Mouse (Mus musculus): ENCODE data around the gene Vangl1.
"Not testable (repeated sequence)": the region's sequence is repeated elsewhere in the genome, so short reads cannot be mapped to it uniquely, and the experiment has no call there.

The Vangl1 gene

DNA sequence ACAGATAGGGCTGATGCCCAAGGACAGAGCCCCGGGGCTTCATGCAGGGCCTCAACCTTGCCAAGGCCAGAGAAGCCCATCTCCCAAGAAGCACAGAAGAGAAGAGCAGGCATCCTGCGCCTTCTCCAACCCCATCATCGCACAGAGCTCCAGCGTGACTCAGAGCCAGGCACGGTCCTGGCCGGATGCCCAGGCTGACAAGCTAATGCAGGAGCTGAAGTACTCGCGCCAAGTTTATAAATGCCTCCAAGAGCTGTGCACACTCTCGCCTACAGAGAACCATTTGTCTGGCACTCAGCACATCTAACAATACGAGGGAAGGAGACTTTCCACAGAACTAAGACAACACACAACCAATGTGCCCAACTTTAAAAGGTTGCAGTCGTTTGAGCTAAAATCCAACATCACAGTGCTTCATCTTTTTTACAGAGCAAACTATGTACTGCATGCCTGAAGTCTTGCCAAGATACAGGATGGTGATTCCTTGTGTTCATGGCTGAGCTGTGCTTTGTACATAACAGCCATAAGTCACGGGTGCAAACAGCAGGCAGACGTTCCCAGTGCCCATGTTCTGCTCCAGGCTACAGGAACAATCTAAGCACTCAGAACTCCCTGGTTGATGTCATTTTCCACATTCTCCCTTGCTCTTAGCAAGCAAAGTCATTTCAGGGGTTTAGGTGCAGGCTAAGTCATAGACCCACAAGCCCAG is 35.1 kb downstream of the Vangl1 start:
- no peak for DNase-seq (ENCODE audit: low read depth)

DNA sequence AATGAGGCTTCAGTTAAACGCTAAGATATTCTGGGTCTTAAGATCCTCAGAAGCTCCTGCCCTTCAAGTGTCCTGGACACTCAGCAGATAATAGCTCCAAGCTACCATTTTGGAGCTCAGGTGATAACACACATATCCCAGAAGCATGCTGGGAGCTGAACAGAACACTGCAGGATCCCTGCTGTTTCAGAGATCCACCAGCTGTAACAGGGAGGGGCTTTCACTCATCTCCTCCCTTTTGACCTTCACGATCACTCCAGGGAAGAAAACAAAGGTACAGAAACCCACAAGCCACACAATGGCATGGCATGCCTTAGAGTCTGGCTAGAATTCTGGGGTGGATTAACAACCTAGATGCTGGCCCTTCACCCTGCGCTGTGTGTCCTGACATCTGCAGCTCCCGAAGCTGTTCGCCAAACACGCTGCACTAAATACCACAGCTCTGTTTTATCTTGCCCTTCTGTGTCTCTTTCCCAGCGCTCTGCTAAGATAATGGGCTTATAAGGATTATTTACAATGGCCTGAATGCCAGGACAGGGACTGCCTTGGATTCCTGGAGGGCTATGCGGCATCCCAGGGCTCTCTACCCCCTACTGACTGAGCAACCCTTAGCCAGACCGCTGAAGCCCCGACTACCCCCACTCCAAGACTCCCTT is 36.8 kb downstream of the Vangl1 start:
- no peak for DNase-seq (ENCODE audit: low read depth)

DNA sequence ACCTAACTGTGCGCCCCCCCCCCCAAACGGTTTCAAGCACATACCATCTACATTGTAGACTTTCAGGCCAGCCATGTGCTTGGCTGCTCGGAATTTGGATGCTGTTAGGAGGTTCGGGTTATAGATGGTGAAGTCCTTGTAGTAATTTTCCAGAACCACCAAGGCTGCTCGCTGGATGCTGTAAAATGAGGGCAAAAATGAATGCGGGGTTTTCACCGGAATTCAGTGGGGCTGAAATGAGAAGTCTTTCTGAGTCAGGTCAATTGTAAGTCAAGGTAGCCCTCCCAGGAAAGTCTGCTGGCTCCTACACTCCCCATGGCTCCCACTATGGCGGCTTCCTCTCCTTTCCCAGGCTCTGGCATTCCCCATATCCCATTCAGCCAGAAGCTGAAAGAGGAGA is 37.7 kb downstream of the Vangl1 start:
- no peak for DNase-seq (ENCODE audit: low read depth)

DNA sequence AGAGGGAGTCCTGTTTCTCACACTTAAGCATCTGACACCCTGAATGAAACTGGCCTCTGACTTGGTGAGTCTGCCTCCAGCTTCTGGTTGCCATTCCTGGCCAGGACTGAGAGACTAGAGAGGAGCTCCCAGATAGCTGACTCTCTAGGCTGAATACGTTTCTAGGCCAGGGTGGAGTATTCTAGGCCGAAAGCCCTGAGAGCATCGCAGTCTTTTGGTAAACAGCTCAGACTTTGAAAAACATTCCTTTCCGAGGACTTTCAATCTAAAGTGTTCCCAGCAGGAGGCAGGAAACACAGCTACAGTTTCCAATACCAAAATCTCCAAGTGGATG is 38.2 kb downstream of the Vangl1 start:
- no peak for DNase-seq (ENCODE audit: low read depth)

DNA sequence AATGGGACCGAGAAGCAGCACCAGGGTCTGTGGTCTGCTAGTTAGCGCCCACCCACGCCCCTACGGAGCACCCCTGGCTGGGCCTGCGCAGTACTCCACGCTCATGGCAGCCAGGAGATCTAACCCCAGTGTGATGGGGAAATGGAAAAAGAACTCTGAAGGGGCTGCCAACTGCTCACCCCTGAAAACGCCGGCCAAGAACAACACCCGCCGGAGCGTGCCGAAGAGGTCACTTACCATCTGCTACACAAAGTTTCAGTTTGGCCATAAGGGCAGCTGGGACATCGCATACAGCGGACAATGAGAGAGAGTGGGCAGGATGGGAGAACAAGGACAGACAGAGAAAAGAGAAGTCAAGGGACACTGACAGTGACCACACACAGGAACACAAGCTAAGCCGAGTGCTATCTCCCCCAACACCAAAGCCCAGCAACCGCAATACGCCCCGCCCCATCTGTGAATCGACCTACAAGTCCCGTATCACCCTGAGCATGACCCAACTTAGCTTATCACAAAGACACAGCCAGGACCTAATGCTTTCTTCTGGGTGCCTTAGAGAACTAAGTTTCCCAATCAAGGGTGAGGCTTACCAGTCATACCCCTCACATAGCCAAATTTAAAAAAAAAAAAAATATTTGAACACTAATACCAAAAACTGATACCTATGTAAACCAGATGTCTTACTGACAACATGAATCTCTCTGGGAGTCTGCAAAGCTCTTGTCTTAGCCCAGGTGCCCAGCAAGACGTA is 38.8 kb downstream of the Vangl1 start:
- no peak for DNase-seq (ENCODE audit: low read depth)

DNA sequence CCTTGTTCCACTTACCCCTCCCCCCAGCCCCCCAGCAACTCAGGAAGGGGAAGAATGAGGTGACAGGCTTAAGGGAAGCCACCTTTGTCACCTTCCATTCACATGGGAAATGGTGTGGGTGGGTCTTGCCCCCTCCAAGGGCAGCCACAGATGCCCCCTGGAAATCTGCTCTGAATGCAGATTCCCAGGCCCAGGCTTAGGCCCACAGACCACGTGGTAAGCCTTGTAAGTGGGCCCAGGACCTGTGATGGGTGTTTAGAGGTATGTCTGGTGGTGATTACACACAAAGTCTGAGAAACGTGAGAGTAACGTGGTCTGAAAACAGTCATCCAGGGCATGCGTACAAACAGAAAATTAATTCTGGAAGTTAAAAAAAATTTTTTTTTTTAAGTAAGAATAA is 39.6 kb downstream of the Vangl1 start:
- no peak for DNase-seq (ENCODE audit: low read depth)

DNA sequence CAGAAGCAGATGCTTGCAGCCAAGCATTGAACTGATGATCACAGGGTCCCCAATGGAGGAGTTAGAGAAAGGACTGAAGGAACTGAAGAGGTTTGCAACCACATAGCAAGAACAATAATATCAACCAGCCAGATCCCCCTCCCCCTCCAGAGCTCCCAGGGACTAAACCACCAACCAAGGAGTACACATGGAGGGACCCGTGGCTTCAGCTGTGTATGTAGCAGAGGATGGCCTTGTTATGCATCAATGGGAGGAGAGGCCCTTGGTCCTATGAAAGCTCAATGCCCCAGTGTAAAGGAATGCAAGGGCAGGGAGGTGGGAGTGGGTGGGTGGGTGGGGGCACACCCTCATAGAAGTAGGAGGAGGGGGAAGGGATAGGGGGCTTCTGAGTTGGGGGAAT is 40.6 kb downstream of the Vangl1 start:
- not testable (repeated sequence) for DNase-seq (ENCODE audit: low read depth)

DNA sequence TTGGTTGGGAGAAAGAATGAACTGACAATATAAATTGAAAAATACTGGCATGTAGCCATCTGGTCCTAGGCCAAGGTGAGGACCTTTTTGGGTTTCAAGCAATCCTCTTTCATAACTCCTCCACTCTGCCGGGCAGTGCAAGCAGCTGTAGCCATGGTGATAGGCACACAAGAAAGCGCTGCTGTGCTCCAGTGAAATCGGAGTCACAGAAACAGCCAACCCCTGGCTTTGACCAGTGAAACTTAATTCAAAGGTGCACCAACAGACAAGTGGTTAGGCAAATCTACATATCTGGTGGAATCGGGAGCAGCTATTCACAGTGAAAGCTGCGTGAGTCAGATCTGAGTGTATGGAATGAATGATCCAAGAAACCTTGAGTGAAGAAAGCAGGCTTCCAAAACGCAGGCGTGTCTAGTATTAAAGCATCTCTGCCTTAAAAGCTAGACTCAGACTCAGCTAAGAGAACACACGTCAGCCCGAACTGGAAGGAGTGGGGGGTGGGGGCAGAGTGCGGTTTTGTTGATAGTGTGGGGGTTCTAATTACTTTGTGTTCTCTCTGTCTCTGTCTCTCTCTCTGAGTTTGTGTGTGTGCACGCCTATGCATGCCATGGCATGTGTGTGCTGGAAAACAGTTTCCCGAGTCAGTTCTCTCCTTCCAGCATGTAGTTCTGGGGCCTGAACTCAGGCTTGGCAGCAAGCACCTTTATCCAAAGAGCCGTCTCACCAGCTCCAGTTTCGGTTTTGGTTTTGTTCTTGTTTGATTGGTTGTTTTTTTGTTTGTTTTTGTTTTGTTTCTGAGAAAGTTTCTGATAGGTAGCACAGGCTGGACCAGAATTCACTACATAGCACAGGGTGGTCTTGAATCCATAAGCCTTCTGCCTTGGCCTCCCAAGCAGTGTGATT is 44.8 kb downstream of the Vangl1 start:
- DNase-seq (ENCODE audit: low read depth) = no peak

DNA sequence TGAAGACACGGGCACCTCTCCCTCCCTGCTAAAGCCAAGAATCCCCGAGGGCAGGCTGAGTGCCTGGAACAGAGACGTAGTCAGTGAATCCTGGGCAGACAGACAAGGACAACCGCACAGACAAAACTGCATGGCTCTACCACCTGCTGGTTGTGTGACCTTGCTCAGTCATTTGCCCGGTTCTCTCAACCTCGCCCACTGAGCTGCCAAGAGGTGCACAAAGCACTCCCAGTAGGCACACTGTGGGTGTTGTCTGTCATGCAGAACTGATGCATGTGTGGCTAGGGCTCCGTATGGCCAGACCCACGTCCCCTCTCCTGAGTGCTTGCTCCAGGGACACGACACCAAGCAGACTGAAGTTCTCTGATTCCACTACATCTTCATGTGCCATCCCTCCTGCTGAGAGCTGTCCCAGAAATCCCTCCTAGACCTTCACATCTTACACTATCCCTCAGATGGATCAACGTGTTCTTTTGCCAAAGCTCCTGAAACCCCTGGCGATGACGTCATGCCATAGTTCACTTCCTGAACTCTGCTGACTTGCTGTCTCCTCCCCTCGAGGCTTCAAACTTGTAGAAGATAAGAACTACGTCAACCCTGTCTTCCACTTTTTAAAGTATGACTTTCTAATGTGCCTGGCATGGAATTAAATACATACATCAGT is 45.6 kb downstream of the Vangl1 start:
- DNase-seq (ENCODE audit: low read depth) = no peak

DNA sequence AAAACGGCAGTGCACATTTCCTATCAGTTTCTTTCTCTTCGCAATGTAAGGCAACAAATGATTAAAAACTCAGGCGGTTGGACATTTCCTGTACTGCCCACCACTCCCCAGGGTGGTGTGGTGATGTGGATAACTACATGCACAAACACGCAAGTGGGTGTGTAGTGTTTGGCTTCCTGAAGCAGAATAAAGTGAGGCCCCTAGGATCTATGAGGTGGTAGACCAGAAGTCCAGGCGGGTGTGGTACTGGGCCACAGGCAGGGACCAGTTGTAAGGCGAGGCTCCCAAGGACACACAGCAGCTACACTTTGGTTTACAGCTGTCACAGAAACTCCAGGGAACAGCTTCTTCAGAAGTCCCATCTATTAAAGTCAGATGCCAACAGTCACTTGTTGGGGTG is 46.8 kb downstream of the Vangl1 start:
- no peak for DNase-seq (ENCODE audit: low read depth)

DNA sequence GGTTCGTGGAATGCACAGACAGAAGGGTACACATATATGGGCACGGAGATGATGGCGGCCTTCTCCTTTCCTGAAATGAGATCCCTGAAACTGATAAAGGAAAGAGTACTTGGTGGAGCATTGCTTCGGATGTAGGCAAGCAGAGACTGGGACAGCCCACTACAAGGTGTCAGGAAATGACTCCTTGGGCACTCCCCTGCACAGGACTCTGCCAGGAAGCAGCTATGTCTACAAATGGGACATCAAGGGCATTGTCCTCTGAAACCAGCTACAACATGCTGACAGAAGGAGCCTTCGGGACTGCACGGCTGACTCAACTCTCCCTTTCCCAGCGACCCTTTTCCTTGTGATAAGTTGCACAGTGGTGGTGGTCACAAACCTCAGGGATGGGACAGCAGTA is 47.8 kb downstream of the Vangl1 start:
- DNase-seq (ENCODE audit: low read depth) = no peak

DNA sequence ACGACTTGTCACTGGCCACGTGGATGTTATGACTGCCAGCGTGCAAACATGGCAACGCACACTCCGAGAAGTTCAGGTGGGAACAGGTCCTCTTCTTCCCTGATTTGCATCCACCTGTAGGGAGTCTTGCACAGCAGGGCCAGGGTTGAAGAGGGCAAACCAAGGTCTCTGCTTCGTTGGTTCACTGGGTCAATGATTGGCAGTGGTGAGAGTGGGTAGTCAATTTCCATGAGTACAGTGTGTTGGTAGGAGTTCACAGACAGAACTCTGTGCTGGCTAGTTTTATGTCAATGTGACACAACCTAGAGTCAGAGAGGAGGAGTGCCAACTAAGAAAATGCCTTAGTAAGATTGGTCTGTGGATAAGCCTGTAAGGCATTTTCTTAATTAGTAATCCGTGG is 50.4 kb downstream of the Vangl1 start:
- DNase-seq (ENCODE audit: low read depth) = no peak

DNA sequence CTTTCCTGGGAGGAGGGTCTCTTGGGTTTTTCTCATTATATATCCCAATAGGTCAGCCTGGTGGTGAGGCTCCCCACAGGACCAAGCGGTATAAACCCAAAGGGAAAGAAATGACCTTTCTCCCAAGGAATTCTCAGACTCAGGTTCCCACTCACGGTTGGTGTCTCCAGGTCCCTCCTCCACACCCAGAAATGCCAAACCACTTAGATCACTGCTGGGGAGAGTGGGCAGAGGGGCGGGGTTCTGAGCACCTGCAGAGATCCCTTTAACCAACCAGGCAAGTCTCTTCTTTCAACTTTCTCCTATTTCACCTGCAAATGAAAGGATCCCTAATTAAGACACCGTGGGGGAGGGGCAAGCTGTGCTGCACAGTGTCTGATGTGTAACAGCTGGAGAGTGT is 51.6 kb downstream of the Vangl1 start:
- DNase-seq (ENCODE audit: low read depth) = no peak

DNA sequence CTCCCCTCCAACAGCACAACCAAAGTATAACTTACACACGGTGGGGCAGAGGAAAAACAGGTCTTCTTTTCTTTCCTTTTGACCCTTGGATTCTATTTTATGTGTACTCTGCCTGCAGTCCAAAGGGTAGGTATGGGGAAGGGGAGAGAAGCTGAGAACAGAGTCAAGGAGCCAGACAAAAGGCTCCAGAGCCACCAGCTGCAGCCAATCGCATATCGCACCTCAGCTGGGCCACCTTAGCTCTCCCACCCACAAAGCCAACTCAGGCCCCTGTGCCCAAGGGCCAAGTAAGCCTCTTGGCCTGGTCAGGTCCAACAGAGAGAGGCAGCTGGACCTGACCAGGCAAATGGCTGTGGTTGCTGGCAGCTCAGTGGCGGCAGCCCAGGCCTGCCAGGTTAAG is 52.0 kb downstream of the Vangl1 start:
- no peak for DNase-seq (ENCODE audit: low read depth)

DNA sequence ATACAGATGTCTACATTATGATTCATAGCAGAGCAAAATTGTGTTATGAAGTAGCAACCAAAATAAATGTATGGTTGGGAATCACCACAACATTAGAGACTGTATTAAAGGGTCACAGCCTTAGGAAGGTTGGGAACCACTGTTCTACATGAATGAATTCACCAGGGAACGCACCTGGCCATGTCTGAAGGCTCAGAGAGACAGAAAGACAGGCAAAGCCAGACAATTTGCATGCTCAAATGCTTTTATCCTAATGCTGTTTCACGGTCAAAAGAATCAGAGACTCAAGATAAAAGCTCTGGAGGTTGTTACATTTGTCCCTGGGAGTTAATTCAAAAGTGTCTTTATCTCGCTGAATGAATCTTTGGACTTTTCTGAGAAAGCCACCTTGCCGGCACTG is 52.6 kb downstream of the Vangl1 start:
- no peak for DNase-seq (ENCODE audit: low read depth)

DNA sequence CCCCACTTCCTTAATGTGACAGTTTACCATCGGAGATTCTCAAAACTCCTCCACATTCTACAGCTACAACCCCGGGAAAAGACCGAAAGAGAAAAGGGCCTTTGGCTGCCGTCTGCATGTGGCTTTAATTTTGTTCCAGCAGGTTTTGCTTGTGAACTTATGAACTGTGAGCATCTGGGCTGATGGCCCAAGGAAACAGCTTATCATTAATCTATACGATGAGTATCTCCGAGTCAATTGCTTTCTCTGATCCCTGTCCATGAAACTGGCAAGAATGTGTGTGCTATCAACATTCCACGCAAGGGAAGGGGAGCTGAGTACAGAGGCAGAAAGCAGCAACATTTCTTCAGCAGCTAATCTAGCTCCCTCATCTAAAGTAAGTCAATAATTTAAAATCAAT is 54.6 kb downstream of the Vangl1 start:
- DNase-seq (ENCODE audit: low read depth) = no peak

DNA sequence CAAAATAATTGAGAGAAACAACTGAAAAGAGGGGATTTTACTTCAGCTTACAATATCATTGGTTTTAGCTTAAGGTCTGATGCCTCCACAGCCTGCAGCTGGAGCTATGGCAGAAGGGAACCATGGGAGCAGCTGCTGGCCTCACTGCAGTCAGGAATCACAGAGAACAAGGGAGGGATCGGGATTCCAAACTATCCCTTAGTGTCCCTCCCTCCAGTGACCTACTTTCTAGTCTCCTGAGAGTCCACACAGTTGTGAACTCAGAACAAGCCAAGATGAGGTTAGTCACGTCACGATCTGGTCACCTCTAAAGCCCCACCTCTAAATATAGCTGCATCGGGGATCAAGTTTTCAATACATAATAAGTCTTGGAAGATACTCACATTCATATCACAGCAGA is 57.3 kb downstream of the Vangl1 start:
- no peak for DNase-seq (ENCODE audit: low read depth)

DNA sequence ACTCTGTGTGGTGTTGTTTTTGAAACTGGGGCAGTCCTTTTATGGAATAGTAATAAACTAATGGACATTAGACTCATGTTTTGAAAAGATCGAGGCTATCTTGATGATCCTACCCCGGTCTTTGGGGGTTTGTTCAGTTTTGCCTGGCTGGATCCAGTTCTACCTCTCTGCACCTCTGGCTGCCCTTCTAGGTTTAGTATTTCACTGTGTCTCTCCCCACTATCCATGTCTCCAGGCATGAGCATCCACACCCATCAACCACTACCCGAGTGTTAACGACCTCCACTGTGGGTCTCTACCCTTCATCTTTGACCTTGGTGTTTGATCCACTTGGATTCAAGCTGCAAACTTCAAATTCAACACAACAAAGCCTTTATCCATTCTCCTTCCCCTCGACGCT is 58.1 kb downstream of the Vangl1 start:
- no peak for DNase-seq (ENCODE audit: low read depth)

DNA sequence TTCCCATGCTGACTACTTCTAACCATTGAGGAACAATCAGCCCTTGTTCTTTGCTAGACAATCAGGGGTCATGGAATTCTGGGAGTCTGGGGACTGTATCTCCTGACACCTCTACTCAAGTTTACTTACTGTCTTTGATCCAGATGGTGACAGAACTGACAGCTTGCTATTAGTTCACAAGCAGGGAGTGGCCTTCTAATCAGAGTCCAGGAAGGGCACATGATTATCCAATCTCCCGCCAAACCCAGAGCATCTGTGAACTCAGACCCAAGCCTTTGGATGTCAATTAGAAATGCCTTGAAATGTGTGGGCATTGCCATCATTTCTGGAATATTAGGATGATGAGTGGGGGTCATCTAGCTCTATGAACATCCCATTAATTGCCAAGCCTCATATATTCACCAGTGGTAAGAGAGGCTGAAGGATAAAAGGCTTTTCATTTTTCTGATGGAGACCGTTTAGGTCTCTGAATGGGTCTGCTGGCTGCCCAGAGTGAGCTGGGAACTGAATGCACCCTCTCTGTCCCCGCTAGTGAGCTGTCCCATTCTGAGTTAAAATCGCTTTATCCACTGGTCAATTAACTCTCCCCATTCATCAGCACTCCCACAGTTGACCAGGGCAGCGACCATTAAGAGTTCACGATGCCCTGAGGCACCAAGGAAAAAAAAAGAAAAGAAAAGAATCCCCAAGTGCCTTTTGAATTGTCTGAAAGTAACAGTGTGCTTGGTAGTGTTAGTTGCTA is 58.7 kb downstream of the Vangl1 start:
- no peak for DNase-seq (ENCODE audit: low read depth)

DNA sequence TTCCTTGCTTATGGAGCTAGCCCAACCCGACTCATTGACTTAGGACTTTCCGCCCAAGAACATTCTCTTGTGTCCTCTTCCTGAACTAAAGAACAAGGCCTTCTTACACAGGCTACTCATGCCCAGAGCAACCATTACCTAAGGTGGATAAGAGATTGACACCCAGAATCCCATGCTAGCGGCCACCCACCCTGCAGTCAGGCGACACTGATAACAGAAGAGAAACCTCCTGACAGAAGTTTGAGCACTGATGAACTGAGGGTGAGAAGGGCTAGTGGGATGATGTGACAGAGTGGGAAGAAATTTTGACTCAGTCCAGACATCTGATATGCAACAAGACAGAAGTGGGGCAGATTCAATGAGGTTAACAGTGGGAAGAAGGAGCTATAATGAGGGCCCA is 60.1 kb downstream of the Vangl1 start:
- DNase-seq (ENCODE audit: low read depth) = no peak

DNA sequence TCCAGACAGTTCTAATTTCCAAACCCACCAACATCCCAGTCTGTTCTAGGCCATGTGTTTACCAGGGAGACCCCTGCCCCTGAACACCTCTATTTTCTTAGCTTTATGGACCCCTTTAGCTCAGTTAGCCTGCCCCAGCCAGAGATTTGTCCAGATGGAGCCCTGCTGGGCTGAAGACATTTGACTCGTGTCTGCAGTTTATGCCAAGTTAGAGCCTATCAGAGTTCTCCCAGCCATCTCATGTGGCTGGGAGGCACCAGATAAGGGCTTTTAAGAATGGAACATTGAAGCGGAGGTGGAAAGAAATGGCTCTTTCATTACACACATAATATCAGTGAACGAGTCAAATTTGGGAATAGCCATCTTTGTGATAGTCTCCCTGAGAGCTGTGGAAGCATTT is 61.0 kb downstream of the Vangl1 start:
- DNase-seq (ENCODE audit: low read depth) = no peak

Data from induced T-regulatory cell, adult 2 months (primary cell).